Mouse (Mus musculus): Measurements from ENCODE around the gene Trappc3. TPM values are rescaled to one million over a fixed set of nuclear protein-coding genes. Genes with fewer than 3 reads are reported as not detected.
A peak's percentile ranks its signal among the peaks of the same experiment; 100 is the strongest.

Trappc3 gene
- polyA plus RNA-seq, 1 experiment from 2014 or later = 86.4 TPM

DNA sequence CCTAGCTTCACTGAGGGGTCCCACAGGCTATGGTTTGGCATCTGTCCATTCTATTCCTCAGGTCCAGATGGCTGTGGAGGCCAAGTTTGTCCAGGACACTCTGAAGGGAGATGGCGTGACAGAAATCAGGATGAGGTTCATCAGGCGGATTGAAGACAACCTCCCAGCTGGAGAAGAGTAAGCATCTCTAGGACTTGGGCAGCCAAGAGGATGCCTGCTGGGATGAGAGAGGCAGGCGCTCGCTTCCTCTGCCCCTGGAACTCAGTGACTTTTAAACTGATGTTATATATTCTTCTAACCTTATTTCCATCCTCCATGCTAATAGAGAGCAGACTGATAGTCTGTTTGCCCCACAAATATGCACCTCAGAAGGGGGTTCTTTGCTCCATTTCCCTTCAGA is 13.0 kb downstream of the Trappc3 start:
- WGBS = 90% methylated on average over 4 of the region's 4 CpGs
- peaks cover 40% of the 10 kb centered on the region for H3K36me3 ChIP-seq
- DNase-seq (ENCODE audit: low spot score) = no peak
- peaks cover 10% of the 10 kb centered on the region for H3K27me3 ChIP-seq (ENCODE audit: insufficient read depth, poor library complexity, severe bottlenecking)
- H3K9me3 ChIP-seq = no peaks in the 10 kb centered on the region
- no peak overlapping the region for H3K27ac ChIP-seq
- no peak overlapping the region for H3K4me3 ChIP-seq
- peaks cover 12% of the 10 kb centered on the region for H3K4me1 ChIP-seq

DNA sequence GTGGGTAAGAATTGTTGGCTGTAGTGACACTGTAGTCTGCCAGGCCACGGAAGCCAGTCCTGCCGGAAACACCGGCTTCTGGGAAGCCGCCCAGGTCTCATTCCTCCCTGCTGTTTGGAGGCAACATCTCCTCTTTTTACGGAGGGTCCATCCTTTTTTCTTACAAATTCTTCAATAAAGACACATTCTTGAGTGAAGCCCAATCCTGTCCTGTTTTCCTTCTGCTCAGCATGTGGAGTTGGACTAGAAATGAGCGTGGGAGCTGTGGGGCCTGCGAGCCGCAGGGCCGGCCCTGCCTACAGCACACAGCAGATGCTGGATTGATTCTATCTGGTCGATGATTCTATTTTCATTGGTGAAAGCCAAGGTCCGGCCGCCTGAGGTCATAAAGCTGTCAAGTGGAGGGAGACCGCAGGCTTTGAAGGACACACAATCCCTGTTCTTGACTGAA is 13.6 kb downstream of the Trappc3 start:
- WGBS = 90% methylated on average over 13 of the region's 13 CpGs
- Histone ChIP-seq H3K9me3 (no peaks in the 10 kb centered on the region), H3K27me3 (ENCODE audit: insufficient read depth, poor library complexity, severe bottlenecking) (peaks cover 10% of the 10 kb centered on the region), H3K27ac (no peak overlapping the region), H3K4me1 (peaks cover 12% of the 10 kb centered on the region), H3K4me3 (no peak overlapping the region), H3K36me3 (peaks cover 40% of the 10 kb centered on the region)
- no peak for DNase-seq (ENCODE audit: low spot score)

DNA sequence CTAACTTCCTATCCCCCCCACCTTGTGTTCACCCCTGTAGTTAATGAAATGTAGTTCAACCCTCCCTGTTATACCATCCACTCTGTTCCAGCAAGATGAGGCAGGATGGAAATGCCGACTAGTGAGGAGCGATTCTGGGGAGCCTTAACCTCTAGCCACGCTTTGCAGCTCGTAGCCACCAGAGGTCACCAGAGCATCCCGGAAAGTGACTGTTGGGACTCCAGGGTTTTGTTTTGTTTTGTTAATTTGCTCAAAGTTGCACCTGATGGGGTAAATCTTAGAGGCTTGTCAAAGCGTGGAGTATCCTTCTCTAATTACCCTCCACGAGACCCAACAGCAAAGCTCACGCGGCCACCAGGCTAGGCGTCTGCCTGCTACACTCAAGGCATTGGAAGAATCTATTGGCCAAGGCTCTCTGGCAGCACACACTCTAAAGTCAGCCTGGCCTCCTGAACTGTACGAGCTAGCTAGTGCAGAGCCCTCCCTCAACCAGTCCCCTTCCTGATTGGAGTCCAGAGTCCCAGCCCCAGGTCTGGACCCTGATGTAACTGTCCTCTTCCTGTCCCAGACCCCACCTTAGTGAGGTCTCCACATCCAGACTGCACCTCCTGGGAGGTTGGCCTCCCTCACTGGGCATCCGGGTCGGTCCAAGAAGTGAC is 15.9 kb downstream of the Trappc3 start:
- Histone ChIP-seq H3K36me3 (peaks cover 29% of the 10 kb centered on the region), H3K27ac (no peak overlapping the region), H3K9me3 (no peaks in the 10 kb centered on the region), H3K27me3 (ENCODE audit: insufficient read depth, poor library complexity, severe bottlenecking) (peaks cover 28% of the 10 kb centered on the region), H3K4me1 (peaks cover 16% of the 10 kb centered on the region), H3K4me3 (peak overlapping the region; percentile 38)
- DNase-seq (ENCODE audit: low spot score) = no peak
- 6% methylated on average over 13 of the region's 13 CpGs for WGBS

DNA sequence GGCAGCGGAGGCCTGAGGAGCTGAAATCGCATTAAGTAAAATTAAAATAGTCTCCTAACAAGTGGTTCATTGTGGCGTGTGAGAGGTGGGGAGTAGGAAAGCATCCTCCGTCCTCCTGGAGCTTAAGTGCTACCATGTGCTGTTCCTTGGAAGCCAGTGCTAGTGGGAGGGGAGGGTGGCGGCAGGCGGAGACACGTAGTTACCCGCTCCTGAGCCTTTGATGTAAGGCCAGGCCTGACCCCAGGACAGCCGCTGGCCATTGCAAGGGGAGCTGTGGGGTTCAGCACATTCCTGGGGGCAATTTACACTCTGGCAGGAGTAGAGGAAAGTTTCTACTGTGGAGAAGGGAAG is 16.4 kb downstream of the Trappc3 start:
- Histone ChIP-seq H3K27ac (no peak overlapping the region), H3K9me3 (no peaks in the 10 kb centered on the region), H3K36me3 (peaks cover 24% of the 10 kb centered on the region), H3K27me3 (ENCODE audit: insufficient read depth, poor library complexity, severe bottlenecking) (peaks cover 33% of the 10 kb centered on the region), H3K4me3 (peak overlapping the region; percentile 38), H3K4me1 (peaks cover 16% of the 10 kb centered on the region)
- DNase-seq (ENCODE audit: low spot score) = no peak
- WGBS = 23% methylated on average over 9 of the region's 9 CpGs

DNA sequence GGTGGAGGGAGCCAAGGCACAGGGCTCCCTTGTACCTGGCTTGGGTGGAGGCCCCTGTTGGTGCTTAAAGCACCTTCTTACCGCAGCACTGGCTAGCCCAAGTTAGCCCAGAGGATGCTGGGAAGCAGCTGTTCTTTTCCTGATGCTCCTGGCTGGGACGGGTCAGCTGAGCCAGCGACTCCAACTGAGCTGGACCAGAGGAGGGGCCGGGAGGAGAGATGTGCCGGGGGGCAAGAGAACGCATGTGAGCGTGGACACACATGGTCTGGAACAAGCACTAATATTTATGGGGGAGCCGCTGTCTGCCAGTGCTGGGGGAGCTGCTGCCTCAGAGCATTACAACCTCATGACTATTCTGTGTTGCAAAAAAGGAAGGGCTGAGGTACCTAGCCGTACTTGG is 16.8 kb downstream of the Trappc3 start:
- Histone ChIP-seq H3K27ac (no peak overlapping the region), H3K4me1 (peaks cover 16% of the 10 kb centered on the region), H3K27me3 (ENCODE audit: insufficient read depth, poor library complexity, severe bottlenecking) (peaks cover 37% of the 10 kb centered on the region), H3K9me3 (no peaks in the 10 kb centered on the region), H3K36me3 (peaks cover 20% of the 10 kb centered on the region), H3K4me3 (no peak overlapping the region)
- 55% methylated on average over 9 of the region's 9 CpGs for WGBS
- no peak for DNase-seq (ENCODE audit: low spot score)

DNA sequence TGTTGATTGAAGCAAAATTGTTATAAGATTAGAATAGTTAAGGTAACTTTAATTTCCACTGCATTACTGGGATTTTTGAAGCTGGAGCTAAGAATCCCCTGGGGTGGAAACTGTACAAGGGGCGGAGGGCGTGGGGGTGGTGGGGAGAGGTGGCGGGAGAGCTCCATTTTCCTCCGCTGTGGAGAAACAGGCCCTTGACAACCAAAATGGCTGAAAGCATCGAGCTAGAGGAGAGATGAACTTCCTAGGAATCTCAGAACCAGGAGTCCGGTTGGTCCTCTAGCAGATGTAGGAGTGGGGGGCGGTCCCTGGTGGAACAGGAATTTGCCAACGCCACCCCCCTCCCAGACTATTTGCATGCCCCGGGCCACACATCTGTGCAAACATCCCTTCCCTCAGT is 19.6 kb downstream of the Trappc3 start:
- 61% methylated on average over 9 of the region's 9 CpGs for WGBS
- DNase-seq (ENCODE audit: low spot score) = no peak
- H3K36me3 ChIP-seq = no peaks in the 10 kb centered on the region
- peaks cover 4% of the 10 kb centered on the region; the same call in 1 of the 2 replicates for H3K9me3 ChIP-seq
- H3K27me3 ChIP-seq (ENCODE audit: insufficient read depth, poor library complexity, severe bottlenecking) = peaks cover 64% of the 10 kb centered on the region
- peaks cover 21% of the 10 kb centered on the region for H3K4me1 ChIP-seq
- H3K4me3 ChIP-seq = no peak overlapping the region
- H3K27ac ChIP-seq = no peak overlapping the region

DNA sequence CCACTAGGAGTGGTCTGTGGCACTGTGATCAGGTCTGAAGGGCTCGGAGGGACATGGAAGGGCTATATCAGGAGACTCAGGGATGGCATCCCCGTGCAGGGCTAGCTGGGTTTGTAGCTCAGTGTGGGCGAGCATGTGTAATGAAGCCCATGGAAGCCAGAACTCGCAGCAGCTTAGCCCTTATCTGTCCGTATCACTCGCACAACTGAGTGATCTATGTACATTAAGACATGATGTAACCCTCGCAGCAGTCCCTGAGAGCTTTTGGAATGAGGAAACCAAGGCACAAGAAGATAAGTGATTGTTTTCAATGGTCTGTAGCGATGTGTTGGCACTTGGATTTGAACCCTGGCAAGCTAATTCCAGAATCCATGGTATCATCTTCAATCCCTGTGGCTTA is 21.5 kb downstream of the Trappc3 start:
- H3K27me3 ChIP-seq (ENCODE audit: insufficient read depth, poor library complexity, severe bottlenecking) = peaks cover 77% of the 10 kb centered on the region
- DNase-seq (ENCODE audit: low spot score) = no peak

DNA sequence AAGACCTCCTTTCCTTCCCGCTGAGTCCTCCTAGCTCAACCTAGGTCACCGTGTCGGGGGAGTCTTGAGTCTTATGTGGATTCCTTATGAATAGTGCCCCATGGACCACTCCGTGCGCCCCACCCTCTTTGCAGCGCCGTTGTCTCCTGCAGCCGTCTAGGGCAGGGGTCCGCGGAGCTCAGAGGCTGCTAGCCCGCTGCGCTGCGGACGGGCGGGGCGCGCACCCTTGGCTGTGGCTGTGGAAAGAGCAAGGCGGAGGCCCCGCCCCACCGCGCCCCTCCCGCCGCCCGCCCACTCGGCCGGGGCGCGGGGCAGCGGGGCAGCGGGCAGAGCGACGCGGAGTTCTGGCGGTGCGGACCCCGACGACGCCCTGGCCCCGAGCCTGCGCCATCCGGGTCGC is 24.4 kb downstream of the Trappc3 start, which contains the start of gene Col8a2:
TSS of gene Col8a2 (plus strand) at position 302 of the 400 bp plus-strand sequence.
- peak within 1 kb of the TSS; percentile 60; the same call in 1 of the 2 replicates for H3K27ac ChIP-seq
- 2% methylated on average over 42 of the region's 42 CpGs for WGBS

More for the DNA sequence above, 21.5 kb downstream of the Trappc3 start:
- H3K9me3 ChIP-seq = peaks cover 4% of the 10 kb centered on the region; the same call in 1 of the 2 replicates
- no peak overlapping the region for H3K27ac ChIP-seq
- no peak overlapping the region for H3K4me3 ChIP-seq
- no peaks in the 10 kb centered on the region for H3K36me3 ChIP-seq
- H3K4me1 ChIP-seq = peaks cover 26% of the 10 kb centered on the region
- WGBS = 74% methylated on average over 8 of the region's 8 CpGs

DNA sequence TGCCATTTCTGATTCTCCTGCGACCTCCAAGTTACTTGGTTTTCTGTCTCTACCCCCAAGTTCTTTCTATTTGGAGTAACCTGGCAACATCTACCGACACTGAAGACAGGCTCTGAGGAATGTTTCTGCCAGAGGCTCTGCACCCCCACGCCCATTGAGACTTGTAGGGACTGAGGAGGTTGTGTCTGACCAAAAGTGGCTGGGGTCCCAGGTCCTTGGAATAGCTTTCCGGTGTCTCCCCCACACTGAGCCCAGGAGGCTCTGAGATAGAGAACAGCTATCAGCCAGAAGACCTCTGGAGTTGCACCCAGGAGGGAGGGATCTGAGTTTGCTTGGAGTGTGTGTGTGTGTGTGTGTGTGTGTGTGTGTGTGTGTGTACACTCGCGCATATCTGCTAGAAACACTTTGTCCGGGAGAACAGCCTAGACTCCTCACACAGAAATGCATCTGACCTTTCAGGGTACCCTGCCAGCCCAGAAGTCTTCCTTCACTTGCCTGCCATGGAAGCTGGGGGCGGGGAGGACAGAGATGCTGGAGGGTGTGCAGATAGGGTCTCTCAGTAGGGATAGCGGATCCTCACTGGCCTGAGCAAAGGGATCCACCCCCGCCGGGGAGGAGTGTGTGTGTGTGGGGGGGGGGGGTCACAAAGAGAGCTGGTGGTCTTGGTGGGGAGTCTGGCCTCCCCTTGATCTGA is 25.3 kb downstream of the Trappc3 start:
- H3K27ac ChIP-seq = no peak overlapping the region
- peaks cover 4% of the 10 kb centered on the region; the same call in 1 of the 2 replicates for H3K9me3 ChIP-seq
- no peaks in the 10 kb centered on the region for H3K36me3 ChIP-seq
- H3K4me1 ChIP-seq = peaks cover 27% of the 10 kb centered on the region
- WGBS = 28% methylated on average over 11 of the region's 11 CpGs
- peak overlapping the region; percentile 59; the same call in 1 of the 2 replicates for H3K4me3 ChIP-seq
- DNase-seq (ENCODE audit: low spot score) = no peak
- H3K27me3 ChIP-seq (ENCODE audit: insufficient read depth, poor library complexity, severe bottlenecking) = peaks cover 88% of the 10 kb centered on the region

More for the DNA sequence above, 24.4 kb downstream of the Trappc3 start, which contains the start of gene Col8a2:
- Histone ChIP-seq H3K9me3 (peaks cover 4% of the 10 kb centered on the region; the same call in 1 of the 2 replicates), H3K36me3 (no peaks in the 10 kb centered on the region), H3K4me3 (peak within 1 kb of the TSS; percentile 59), H3K27me3 (ENCODE audit: insufficient read depth, poor library complexity, severe bottlenecking) (peaks cover 94% of the 10 kb centered on the region), H3K4me1 (peaks cover 31% of the 10 kb centered on the region)
- DNase-seq (ENCODE audit: low spot score) = no peak

DNA sequence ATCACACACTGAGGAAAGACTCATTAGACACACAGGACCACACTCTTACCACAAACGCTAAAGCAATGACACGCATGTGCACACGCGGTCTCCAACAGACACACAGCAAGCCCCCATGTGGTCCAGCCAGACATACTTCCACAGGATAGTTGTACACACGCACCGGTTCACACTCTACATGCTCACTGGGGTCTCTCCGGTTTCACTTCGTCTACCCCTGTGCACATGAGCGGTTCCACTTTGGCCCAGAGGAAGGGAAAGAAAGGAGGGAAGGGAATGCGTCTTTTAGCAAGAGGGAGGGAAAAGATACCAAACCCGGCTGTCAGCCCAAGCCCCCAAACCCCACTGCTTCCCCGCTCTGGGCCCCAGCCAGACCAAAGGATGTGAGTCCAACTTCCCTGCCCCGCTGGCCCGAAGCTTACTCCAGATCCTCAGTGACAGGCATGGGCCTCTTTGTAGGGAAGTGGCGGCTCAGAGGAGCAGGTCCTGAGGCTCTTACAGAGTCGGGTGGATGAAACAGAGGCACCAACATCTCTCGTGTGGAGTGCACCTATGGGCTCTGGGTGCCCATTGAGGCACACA is 26.1 kb downstream of the Trappc3 start:
- Histone ChIP-seq H3K36me3 (no peaks in the 10 kb centered on the region), H3K27me3 (ENCODE audit: insufficient read depth, poor library complexity, severe bottlenecking) (peaks cover 87% of the 10 kb centered on the region), H3K9me3 (peaks cover 4% of the 10 kb centered on the region; the same call in 1 of the 2 replicates), H3K27ac (no peak overlapping the region), H3K4me3 (peak overlapping the region; percentile 13), H3K4me1 (peaks cover 27% of the 10 kb centered on the region)
- DNase-seq (ENCODE audit: low spot score) = no peak
- WGBS = 38% methylated on average over 17 of the region's 17 CpGs

DNA sequence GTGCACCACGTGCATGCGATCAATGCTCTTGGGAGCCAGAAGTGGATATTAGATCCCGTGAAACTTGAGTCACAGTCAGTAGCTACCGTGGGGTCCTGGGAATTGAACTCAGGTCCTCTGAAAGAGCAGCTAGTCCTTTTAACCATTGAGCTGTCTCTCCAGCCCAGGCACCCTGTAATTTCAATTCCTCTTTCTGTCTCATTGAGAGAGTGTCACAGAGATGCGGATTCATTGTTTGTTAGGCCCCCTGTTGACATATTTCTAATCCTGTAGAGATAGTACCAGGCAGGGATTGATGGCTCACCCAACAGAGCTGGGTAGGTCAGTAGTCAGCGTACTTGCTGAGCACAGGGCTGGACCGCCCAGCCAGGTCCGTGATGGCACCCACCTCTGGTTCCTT is 28.2 kb downstream of the Trappc3 start:
- 85% methylated on average over 8 of the region's 8 CpGs for WGBS
- H3K4me3 ChIP-seq = no peak overlapping the region
- no peaks in the 10 kb centered on the region for H3K36me3 ChIP-seq
- peaks cover 30% of the 10 kb centered on the region for H3K4me1 ChIP-seq
- DNase-seq (ENCODE audit: low spot score) = no peak
- peaks cover 81% of the 10 kb centered on the region for H3K27me3 ChIP-seq (ENCODE audit: insufficient read depth, poor library complexity, severe bottlenecking)
- no peak overlapping the region for H3K27ac ChIP-seq
- peaks cover 4% of the 10 kb centered on the region; the same call in 1 of the 2 replicates for H3K9me3 ChIP-seq

DNA sequence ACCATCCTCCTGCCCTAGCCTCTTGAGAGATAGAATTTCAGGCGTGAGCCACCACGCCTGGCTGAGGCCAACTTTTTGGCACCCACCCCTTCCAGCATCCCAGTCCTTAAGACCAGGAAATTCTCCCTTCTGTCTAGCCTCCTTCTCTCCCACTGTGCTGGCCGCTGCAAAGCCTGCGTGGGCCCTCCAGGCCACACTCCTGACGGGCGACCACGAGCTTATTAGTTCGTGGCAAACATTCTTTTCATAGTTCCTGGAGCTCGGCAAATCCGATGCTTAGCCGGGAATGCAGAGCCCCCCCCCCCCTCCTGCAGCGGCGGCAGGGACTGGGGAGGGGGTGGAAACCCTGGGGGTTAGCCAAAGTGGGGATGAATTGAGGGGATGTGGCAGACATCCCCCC is 29.1 kb downstream of the Trappc3 start:
- no peak for DNase-seq (ENCODE audit: low spot score)
- H3K36me3 ChIP-seq = no peaks in the 10 kb centered on the region
- peaks cover 31% of the 10 kb centered on the region for H3K4me1 ChIP-seq
- H3K27me3 ChIP-seq (ENCODE audit: insufficient read depth, poor library complexity, severe bottlenecking) = peaks cover 82% of the 10 kb centered on the region
- WGBS = 19% methylated on average over 13 of the region's 13 CpGs
- no peaks in the 10 kb centered on the region for H3K9me3 ChIP-seq
- 0 out of 2 replicates have a peak overlapping the region, but pooled peaks have one; percentile 8 for H3K4me3 ChIP-seq
- no peak overlapping the region for H3K27ac ChIP-seq

DNA sequence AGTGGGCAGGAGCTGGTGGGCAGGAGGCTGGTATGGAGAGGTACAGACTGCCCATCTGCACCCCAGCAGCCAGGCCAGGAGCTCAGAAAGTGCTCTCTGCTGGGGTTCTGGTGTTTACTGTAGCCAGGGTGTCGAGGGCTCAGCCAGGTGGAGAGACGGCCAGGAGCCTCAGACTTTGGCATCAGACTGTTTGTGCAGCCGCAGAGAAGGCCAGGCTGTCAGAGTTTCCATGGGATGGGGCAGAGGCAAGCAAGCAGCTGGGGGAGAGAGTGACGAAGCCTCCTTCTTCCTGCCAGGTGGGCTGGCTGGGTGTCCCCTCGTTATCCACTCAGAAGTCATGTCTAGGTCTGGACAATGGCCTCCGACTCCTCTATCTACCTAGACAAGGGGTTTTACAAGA is 33.0 kb downstream of the Trappc3 start:
- WGBS = 63% methylated on average over 6 of the region's 6 CpGs
- H3K27me3 ChIP-seq (ENCODE audit: insufficient read depth, poor library complexity, severe bottlenecking) = peaks cover 84% of the 10 kb centered on the region
- DNase-seq (ENCODE audit: low spot score) = no peak
- no peaks in the 10 kb centered on the region for H3K36me3 ChIP-seq
- peaks cover 27% of the 10 kb centered on the region for H3K4me1 ChIP-seq
- no peaks in the 10 kb centered on the region for H3K9me3 ChIP-seq
- H3K4me3 ChIP-seq = no peak overlapping the region
- H3K27ac ChIP-seq = no peak overlapping the region
